Comparison of ENCODE assay signal across 24 mouse cellular contexts in genomic region chr11:33299371-33299770, GRCm38 (mm10). TPM values are rescaled to one million over a fixed set of nuclear protein-coding genes. Genes with fewer than 3 reads are reported as not detected.
A peak's percentile ranks its signal among the peaks of the same experiment; 100 is the strongest.
DNase-seq lines count a peak whose midpoint lies in the region; ATAC-seq and TF ChIP-seq lines count a peak whose summit lies in the region.
"Had no signal": no experiment of that assay in that cellular context is flagged by ENCODE, and none has a peak within 500 bp of the region (broad histone marks: within the 10 kb centered on the region; RNA-seq: fewer than 3 reads in every experiment).

No protein-coding gene starts in this region.

- 0 out of 2 replicates have a peak overlapping the region, but pooled peaks have one; percentile 19 for H3K9ac ChIP-seq in hindbrain, embryonic 13.5 days
- H3K9ac ChIP-seq in midbrain, postnatal 0 days (replicated peaks; ENCODE audit: low read length, poor library complexity, severe bottlenecking): no peak overlapping the region
- no peak overlapping the region for H3K9ac ChIP-seq in neural tube, embryonic 15.5 days (replicated peaks)
- H3K9ac ChIP-seq: forebrain, embryonic 13.5 days; limb, embryonic 15.5 days had no signal

- no peak for ATAC-seq in hindbrain, embryonic 13.5 days (ENCODE audit: low FRiP score)
- no peak for ATAC-seq in midbrain, postnatal 0 days (ENCODE audit: low FRiP score)
- ATAC-seq in neural tube, embryonic 15.5 days (ENCODE audit: low FRiP score): 0 out of 2 replicates have a peak, but pooled peaks have one; percentile 43
- ATAC-seq: forebrain, embryonic 13.5 days had no signal

- no peak overlapping the region for H3K4me3 ChIP-seq in hindbrain, embryonic 13.5 days
- H3K4me3 ChIP-seq in hindbrain, embryonic 10.5 days: no peak overlapping the region
- no peak overlapping the region for H3K4me3 ChIP-seq in midbrain, postnatal 0 days (ENCODE audit: low read depth, low read length)
- H3K4me3 ChIP-seq in midbrain, embryonic 10.5 days: no peak overlapping the region
- H3K4me3 ChIP-seq in neural tube, embryonic 15.5 days (replicated peaks): no peak overlapping the region
- H3K4me3 ChIP-seq: forebrain, embryonic 13.5 days; gastrocnemius, adult 2 months; limb, embryonic 15.5 days had no signal

- 60% methylated on average over 11 of the region's 11 CpGs for WGBS in hindbrain, embryonic 13.5 days
- WGBS in hindbrain, embryonic 10.5 days: 75% methylated on average over 11 of the region's 11 CpGs
- WGBS in midbrain, postnatal 0 days: 56% methylated on average over 11 of the region's 11 CpGs
- WGBS in midbrain, embryonic 10.5 days: 85% methylated on average over 11 of the region's 11 CpGs
- WGBS in neural tube, embryonic 15.5 days: 37% methylated on average over 11 of the region's 11 CpGs

- no peaks in the 10 kb centered on the region for H3K9me3 ChIP-seq in hindbrain, embryonic 13.5 days
- H3K9me3 ChIP-seq in hindbrain, embryonic 10.5 days: no peaks in the 10 kb centered on the region
- no peaks in the 10 kb centered on the region for H3K9me3 ChIP-seq in midbrain, postnatal 0 days (ENCODE audit: low read length)
- no peaks in the 10 kb centered on the region for H3K9me3 ChIP-seq in midbrain, embryonic 10.5 days (replicated peaks)
- H3K9me3 ChIP-seq in neural tube, embryonic 15.5 days (replicated peaks): no peaks in the 10 kb centered on the region
- H3K9me3 ChIP-seq: forebrain, embryonic 13.5 days; limb, embryonic 15.5 days had no signal

- H3K27ac ChIP-seq in hindbrain, embryonic 13.5 days: peak overlapping the region; percentile 44; the same call in 1 of the 2 replicates
- H3K27ac ChIP-seq in hindbrain, embryonic 10.5 days: no peak overlapping the region
- H3K27ac ChIP-seq in midbrain, postnatal 0 days (ENCODE audit: low read depth, low read length): no peak overlapping the region
- no peak overlapping the region for H3K27ac ChIP-seq in midbrain, embryonic 10.5 days (replicated peaks)
- peak overlapping the region; percentile 11; the same call in 1 of the 2 replicates for H3K27ac ChIP-seq in neural tube, embryonic 15.5 days (replicated peaks)
- H3K27ac ChIP-seq: forebrain, embryonic 13.5 days; gastrocnemius, adult 2 months; limb, embryonic 15.5 days had no signal

- DNase-seq in hindbrain, embryonic 10.5 days (ENCODE audit: low spot score): no peak
- DNase-seq in midbrain, postnatal 0 days (ENCODE audit: low spot score): peak; percentile 42
- DNase-seq in midbrain, embryonic 10.5 days (ENCODE audit: low spot score): no peak
- peak; percentile 81 to 84 for DNase-seq in cerebellum, postnatal 10 days
- no peak for DNase-seq in urinary bladder, postnatal 10 days (ENCODE audit: low spot score)
- DNase-seq in adipocyte (ENCODE audit: low spot score): no peak
- DNase-seq: adrenal gland, postnatal 25 days; B cell, adult 2 months; gastrocnemius, adult 2 months; heart, postnatal 4 days; kidney, adult 11 months; kidney, postnatal 14 days; layer of hippocampus, adult 9-11 months; spleen, adult 18-20 months had no signal

- no peaks in the 10 kb centered on the region for H3K27me3 ChIP-seq in hindbrain, embryonic 13.5 days
- no peaks in the 10 kb centered on the region for H3K27me3 ChIP-seq in hindbrain, embryonic 10.5 days (ENCODE audit: insufficient read depth, poor library complexity, severe bottlenecking)
- H3K27me3 ChIP-seq in midbrain, postnatal 0 days (ENCODE audit: insufficient read depth, low read length): no peaks in the 10 kb centered on the region
- H3K27me3 ChIP-seq in midbrain, embryonic 10.5 days (ENCODE audit: low read depth, poor library complexity, severe bottlenecking): no peaks in the 10 kb centered on the region
- H3K27me3 ChIP-seq in neural tube, embryonic 15.5 days (replicated peaks): no peaks in the 10 kb centered on the region
- H3K27me3 ChIP-seq: forebrain, embryonic 13.5 days; limb, embryonic 15.5 days had no signal

- H3K4me1 ChIP-seq in hindbrain, embryonic 13.5 days (replicated peaks): peaks cover 26% of the 10 kb centered on the region
- H3K4me1 ChIP-seq in hindbrain, embryonic 10.5 days (replicated peaks): peaks cover 14% of the 10 kb centered on the region
- H3K4me1 ChIP-seq in midbrain, postnatal 0 days (ENCODE audit: insufficient read depth, low read length): no peaks in the 10 kb centered on the region
- H3K4me1 ChIP-seq in midbrain, embryonic 10.5 days: peaks cover 3% of the 10 kb centered on the region; the same call in 1 of the 2 replicates
- peaks cover 19% of the 10 kb centered on the region for H3K4me1 ChIP-seq in neural tube, embryonic 15.5 days
- H3K4me1 ChIP-seq: limb, embryonic 15.5 days had no signal

- TF ChIP-seq CTCF in midbrain, postnatal 0 days (IDR thresholded peaks at IDR 0.05): no peak

- H3K4me2 ChIP-seq in hindbrain, embryonic 13.5 days: no peak overlapping the region
- H3K4me2 ChIP-seq in midbrain, postnatal 0 days (ENCODE audit: low read depth, low read length, poor library complexity, severe bottlenecking): no peak overlapping the region
- peak overlapping the region; percentile 9; the same call in 1 of the 2 replicates for H3K4me2 ChIP-seq in neural tube, embryonic 15.5 days
- H3K4me2 ChIP-seq: forebrain, embryonic 13.5 days; limb, embryonic 15.5 days had no signal

- H3K36me3 ChIP-seq in hindbrain, embryonic 13.5 days: no peaks in the 10 kb centered on the region
- H3K36me3 ChIP-seq in hindbrain, embryonic 10.5 days: no peaks in the 10 kb centered on the region
- H3K36me3 ChIP-seq in midbrain, postnatal 0 days (ENCODE audit: insufficient read depth, low read length): no peaks in the 10 kb centered on the region
- no peaks in the 10 kb centered on the region for H3K36me3 ChIP-seq in midbrain, embryonic 10.5 days
- no peaks in the 10 kb centered on the region for H3K36me3 ChIP-seq in neural tube, embryonic 15.5 days
- H3K36me3 ChIP-seq: limb, embryonic 15.5 days had no signal

RNA-seq across cellular contexts. Expression of gene Gm12117, which starts 22.8 kb away (rescaled TPM):
- not detected in 2 replicates for polyA plus RNA-seq in hindbrain, embryonic 13.5 days (2015; fragmentation: Nextera tagmentation; extraction: Ambion mirVana)
- not detected in 2 replicates for polyA plus RNA-seq in hindbrain, embryonic 10.5 days (2016; fragmentation: Nextera tagmentation; extraction: Ambion mirVana)
- total RNA-seq in midbrain, postnatal 0 days (2014; rRNA removed): 0.88 TPM in 1 of 2 replicates, not detected in the other
- polyA plus RNA-seq in midbrain, postnatal 0 days (2015; fragmentation: Nextera tagmentation; extraction: Ambion mirVana): not detected in 2 replicates
- polyA plus RNA-seq in midbrain, embryonic 10.5 days (2016; fragmentation: Nextera tagmentation; extraction: Ambion mirVana): not detected in 2 replicates
- not detected in 2 replicates for polyA plus RNA-seq in neural tube, embryonic 15.5 days (2015; fragmentation: Nextera tagmentation; extraction: Ambion mirVana)
- total RNA-seq: adrenal gland, postnatal 25 days; gastrocnemius, adult 2 months; granulocyte monocyte progenitor cell, adult 5-6 weeks; megakaryocyte-erythroid progenitor cell, adult 5-6 weeks had no signal
- polyA plus RNA-seq: forebrain, embryonic 13.5 days; heart, embryonic 14.5 days; limb, embryonic 15.5 days; liver, embryonic 16.5 days; stomach, embryonic 16.5 days; thymus, postnatal 0 days had no signal

Comparison
In these comparisons a context has a peak if more than half of its experiments do, and no peak if none do; other contexts are left out.
1. H3K27ac ChIP-seq: peak in hindbrain, embryonic 13.5 days (single experiment) and neural tube, embryonic 15.5 days (single experiment); none in hindbrain, embryonic 10.5 days (single experiment), midbrain, postnatal 0 days (single experiment) and midbrain, embryonic 10.5 days (single experiment).
2. DNase-seq: peak in midbrain, postnatal 0 days (single experiment) and cerebellum, postnatal 10 days (2 of 2); none in hindbrain, embryonic 10.5 days (single experiment), midbrain, embryonic 10.5 days (single experiment), urinary bladder, postnatal 10 days (single experiment) and adipocyte (single experiment).